Mouse (Mus musculus) embryonic fibroblast, embryonic 13.5 days (primary cell): Measurements from ENCODE around the gene Fto.
A peak's percentile ranks its signal among the peaks of the same experiment; 100 is the strongest.

Experiments
- CTCF ChIP-seq: IDR thresholded peaks from 2 replicates; pipeline ENCODE4 v1.5.1; 2011; ENCODE audit warnings: mild to moderate bottlenecking, control low read depth, low read length, moderate library complexity, borderline replicate concordance; ENCODE audit not compliant: insufficient read depth
- POLR2A ChIP-seq: IDR thresholded peaks from 2 replicates; pipeline ENCODE4 v1.6.1; 2011; ENCODE audit warnings: low read depth, mild to moderate bottlenecking, control low read depth, low read length, moderate library complexity

DNA sequence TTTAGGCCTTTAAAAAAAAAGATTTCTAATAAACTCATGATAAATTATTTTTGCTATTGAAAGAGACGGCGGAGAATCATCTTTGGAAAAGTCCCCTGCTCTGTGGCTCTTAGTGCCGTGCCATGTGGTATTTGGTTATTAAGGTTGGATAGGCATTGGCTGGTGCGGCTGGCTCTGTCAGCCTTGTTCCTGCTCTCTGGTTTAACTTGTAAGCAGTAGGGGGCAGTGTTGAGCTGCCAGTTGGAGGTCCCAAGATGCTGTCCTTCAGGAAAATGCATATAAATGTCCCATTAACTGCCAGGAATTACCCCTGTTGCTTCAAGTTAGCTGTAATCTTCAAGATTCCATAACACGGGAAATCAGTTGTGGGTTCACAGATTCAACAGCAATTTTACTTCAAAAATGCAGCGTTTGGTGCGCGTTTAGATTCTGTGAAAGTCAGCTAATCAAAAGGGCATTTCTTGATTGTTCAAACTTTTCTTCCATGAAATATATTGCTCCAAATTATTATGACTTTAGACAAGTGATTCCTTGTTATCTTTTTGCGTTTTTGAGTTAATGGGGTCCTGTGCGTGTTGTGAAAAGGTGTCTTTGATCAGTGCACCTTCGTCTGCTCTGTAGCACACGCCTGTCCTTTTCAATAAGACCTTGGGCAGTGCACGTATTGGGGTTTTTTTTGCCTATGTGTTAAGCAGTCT is 174.9 kb downstream of the Fto start:
- TF ChIP-seq POLR2A (no peak), CTCF (peak; percentile 48; the same call in 1 of the 2 replicates)
